Mouse (Mus musculus) intestine, embryonic 14.5 days (tissue): Measurements from ENCODE around the gene Slc35e3. TPM values are rescaled to one million over a fixed set of nuclear protein-coding genes. Genes with fewer than 3 reads are reported as not detected.

ENCODE experiments used
- ATAC-seq: fragments of 200-750 bp; cut with Nextera tagmentation; replicated peaks from 2 replicates; pipeline ENCODE4 v1.8.0; 2017; ENCODE audit warnings: low read depth, moderate number of reproducible peaks, moderate TSS enrichment, moderate library complexity; ENCODE audit not compliant: low FRiP score, low TSS enrichment
- DNase-seq: peaks from one replicate; pipeline ENCODE4 v3.0.0-alpha.2; 2018; ENCODE audit warnings: low spot score
- H3K27ac ChIP-seq: fragments of 300-500 bp; sonication (generic); 2 replicates; pipeline ENCODE4 v1.5.1; 2014; ENCODE audit warnings: low read depth, mild to moderate bottlenecking, control low read depth
- H3K27me3 ChIP-seq: fragments of 300-500 bp; sonication (generic); replicated peaks from 2 replicates; pipeline ENCODE4 v1.6.1; 2014; ENCODE audit warnings: low read length, control low read depth; ENCODE audit not compliant: control insufficient read depth, insufficient read depth
- H3K36me3 ChIP-seq: fragments of 300-500 bp; sonication (generic); 2 replicates; pipeline ENCODE4 v1.6.1; 2014; ENCODE audit warnings: low read length, control low read depth; ENCODE audit not compliant: control insufficient read depth, insufficient read depth
- H3K4me1 ChIP-seq: fragments of 300-500 bp; sonication (generic); replicated peaks from 2 replicates; pipeline ENCODE4 v1.6.1; 2014; ENCODE audit warnings: low read length, control low read depth, mixed read lengths; ENCODE audit not compliant: control insufficient read depth, insufficient read depth
- H3K4me2 ChIP-seq: fragments of 300-500 bp; sonication (generic); 2 replicates; pipeline ENCODE4 v1.6.1; 2014; ENCODE audit warnings: low read length
- H3K4me3 ChIP-seq: fragments of 300-500 bp; sonication (generic); 2 replicates; pipeline ENCODE4 v1.5.1; 2014; ENCODE audit warnings: low read depth, low read length, control low read depth, mixed read lengths
- H3K9ac ChIP-seq: fragments of 300-500 bp; sonication (generic); 2 replicates; pipeline ENCODE4 v1.6.1; 2014; ENCODE audit warnings: mild to moderate bottlenecking, low read length
- H3K9me3 ChIP-seq: fragments of 300-500 bp; sonication (generic); 2 replicates; pipeline ENCODE4 v1.6.1; 2016; ENCODE audit warnings: low read length, control low read depth; ENCODE audit not compliant: control insufficient read depth
- WGBS: fragments of 180-500 bp; shearing (Covaris S2); extraction: QIAGEN DNeasy Blood & Tissue Kit; methylation state at CpG from one replicate; pipeline ENCODE4 v1.1.7; 2014; 5-methylcytosine and 5-hydroxymethylcytosine counted together
- polyA plus RNA-seq: library from polyadenylated mRNA; unstranded; fragments of >200 nt; fragmentation: Nextera tagmentation; extraction: Ambion mirVana; gene quantifications from 2 replicates; pipeline ENCODE4 v1.2.1, GENCODE M21; 2014

The Slc35e3 gene
- polyA plus RNA-seq, 1 experiment from 2014 or later, result 10.8 TPM

DNA sequence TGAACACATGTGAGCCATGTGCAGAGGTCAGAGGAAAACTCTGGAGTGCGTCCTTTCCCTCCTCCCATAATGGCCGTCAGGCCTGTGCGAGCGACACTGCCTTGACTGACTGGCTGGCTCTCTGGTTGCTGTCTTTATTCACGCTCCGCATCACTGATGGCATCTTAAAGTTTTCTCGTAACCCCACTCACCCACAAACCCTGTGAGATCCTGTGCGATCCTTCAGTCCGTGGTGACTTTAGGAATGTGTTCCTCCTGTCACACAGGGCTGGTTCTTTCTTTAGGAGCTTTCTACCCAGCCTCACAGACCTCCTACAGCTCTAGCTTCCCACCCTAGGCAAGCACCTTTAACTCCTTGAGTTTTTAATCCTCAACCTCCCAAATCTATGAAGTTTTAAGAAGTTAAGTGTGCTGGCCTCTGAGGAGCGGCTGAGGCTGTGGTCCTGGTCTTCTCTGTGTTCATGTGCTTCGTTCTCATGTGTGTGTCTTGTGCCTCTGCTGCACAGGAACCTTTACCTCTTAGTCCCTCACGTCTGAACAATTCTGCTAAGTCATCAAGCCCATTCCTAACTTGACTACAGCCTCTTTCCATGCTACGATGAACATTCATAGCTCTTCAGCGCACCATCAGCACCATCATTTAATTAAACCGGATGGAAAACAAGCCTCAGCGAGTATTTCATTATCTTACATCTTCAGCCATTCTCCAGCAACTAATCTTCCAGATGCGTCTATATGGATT lies 26.4 kb upstream of the Slc35e3 start:
- H3K27ac ChIP-seq, result no peak overlapping the region
- ATAC-seq, result no peak
- WGBS, result 94% methylated on average over 17 of the region's 17 CpGs

GRCm38 (mm10) chr10:117771131-117771510 lies 25.0 kb upstream of the Slc35e3 start:
- H3K4me1 ChIP-seq, result no peaks in the 10 kb centered on the region
- no peak for DNase-seq
- no peak overlapping the region for H3K9ac ChIP-seq
- no peaks in the 10 kb centered on the region for H3K27me3 ChIP-seq
- H3K27ac ChIP-seq, result no peak overlapping the region
- 95% methylated on average over 10 of the region's 10 CpGs for WGBS
- no peaks in the 10 kb centered on the region for H3K9me3 ChIP-seq
- no peak overlapping the region for H3K4me2 ChIP-seq
- no peak for ATAC-seq
- H3K4me3 ChIP-seq, result no peak overlapping the region
- H3K36me3 ChIP-seq, result peaks cover 85% of the 10 kb centered on the region

More for the DNA sequence above, 26.4 kb upstream of the Slc35e3 start:
- Histone ChIP-seq H3K4me1 (no peaks in the 10 kb centered on the region), H3K9me3 (no peaks in the 10 kb centered on the region), H3K4me2 (no peak overlapping the region), H3K27me3 (no peaks in the 10 kb centered on the region), H3K9ac (no peak overlapping the region), H3K4me3 (no peak overlapping the region), H3K36me3 (peaks cover 88% of the 10 kb centered on the region)
- no peak for DNase-seq

DNA sequence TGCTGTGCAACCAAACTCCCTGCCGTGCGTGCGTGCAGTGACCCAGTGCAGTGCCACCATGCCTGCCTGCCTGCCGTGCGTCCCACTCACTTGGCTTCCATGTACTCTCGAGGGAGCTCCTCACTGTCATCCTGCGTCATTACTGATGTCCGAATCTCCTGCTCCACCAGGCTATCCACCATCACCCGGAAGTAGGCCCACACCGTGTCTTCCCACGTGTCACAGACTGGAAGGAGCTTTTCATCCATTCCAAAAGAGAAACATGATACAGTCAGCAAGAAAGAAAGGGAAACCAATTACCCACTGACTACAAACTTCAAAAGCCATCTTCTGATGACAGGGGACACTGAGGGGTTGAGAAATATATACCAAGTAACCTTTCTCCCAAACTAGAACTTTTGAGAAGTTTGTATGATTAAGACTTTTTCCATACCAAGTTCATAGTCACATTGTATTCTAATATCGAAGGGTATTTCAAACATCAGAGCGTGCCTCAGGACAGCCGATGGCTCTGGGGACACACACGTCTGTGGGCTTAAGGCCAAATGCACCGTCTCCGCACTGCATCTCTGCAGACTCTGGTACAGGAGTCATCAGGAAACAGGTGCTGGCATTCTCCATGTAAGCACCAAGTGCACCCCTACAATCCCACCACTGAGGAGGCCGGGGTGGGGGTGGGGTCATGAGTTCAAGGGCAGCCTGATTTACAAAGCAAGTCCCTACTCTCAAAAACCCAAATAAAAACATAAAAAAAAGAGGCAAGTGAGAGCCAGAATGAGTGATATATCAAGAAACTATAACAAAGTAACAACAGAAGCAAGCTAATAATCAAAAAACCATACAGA lies 24.3 kb upstream of the Slc35e3 start:
- no peak for DNase-seq
- peaks cover 85% of the 10 kb centered on the region for H3K36me3 ChIP-seq
- H3K27ac ChIP-seq, result no peak overlapping the region
- 95% methylated on average over 18 of the region's 18 CpGs for WGBS
- H3K4me1 ChIP-seq, result no peaks in the 10 kb centered on the region
- no peak for ATAC-seq
- no peak overlapping the region for H3K9ac ChIP-seq
- H3K27me3 ChIP-seq, result no peaks in the 10 kb centered on the region
- no peak overlapping the region for H3K4me2 ChIP-seq
- H3K4me3 ChIP-seq, result no peak overlapping the region
- H3K9me3 ChIP-seq, result no peaks in the 10 kb centered on the region

DNA sequence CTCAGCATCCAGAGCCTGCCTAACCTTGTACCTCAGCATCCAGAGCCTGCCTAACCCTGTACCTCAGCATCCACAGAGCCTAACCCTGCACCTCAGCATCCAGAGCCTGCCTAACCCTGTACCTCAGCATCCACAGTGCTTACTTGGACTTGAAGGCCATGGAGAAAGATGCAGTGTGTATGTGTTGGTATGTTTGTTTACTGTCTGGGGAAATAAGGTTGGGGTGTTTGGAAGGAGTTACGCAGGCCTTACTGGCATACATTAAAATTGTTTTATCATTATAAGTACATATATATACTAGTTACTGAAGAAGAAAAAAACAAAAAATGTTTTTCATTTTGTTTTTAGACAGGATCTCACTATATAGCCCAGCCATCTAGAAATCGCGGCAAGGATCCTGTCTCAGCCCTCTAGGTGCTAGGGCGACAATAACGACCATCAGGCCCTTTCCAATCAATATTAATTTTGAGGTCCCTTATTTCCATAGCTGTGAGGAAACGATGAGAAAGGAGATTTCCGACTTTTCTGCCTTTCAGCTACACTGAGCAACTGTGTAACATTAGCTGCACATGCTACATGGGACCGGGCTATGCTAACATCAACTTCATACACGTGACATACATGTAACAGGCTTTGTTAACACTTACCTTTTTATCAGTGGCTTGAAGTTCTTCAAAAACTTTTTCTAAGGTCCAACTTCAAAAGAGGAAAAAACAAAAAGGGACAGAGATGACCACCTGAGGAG lies 23.5 kb upstream of the Slc35e3 start:
- WGBS, result 92% methylated on average over 9 of the region's 9 CpGs
- DNase-seq (no peak), ATAC-seq (no peak)
- H3K4me2 ChIP-seq, result no peak overlapping the region
- H3K4me1 ChIP-seq, result no peaks in the 10 kb centered on the region
- H3K4me3 ChIP-seq, result no peak overlapping the region
- no peaks in the 10 kb centered on the region for H3K9me3 ChIP-seq
- no peak overlapping the region for H3K9ac ChIP-seq
- H3K36me3 ChIP-seq, result peaks cover 85% of the 10 kb centered on the region
- H3K27ac ChIP-seq, result no peak overlapping the region
- H3K27me3 ChIP-seq, result no peaks in the 10 kb centered on the region

DNA sequence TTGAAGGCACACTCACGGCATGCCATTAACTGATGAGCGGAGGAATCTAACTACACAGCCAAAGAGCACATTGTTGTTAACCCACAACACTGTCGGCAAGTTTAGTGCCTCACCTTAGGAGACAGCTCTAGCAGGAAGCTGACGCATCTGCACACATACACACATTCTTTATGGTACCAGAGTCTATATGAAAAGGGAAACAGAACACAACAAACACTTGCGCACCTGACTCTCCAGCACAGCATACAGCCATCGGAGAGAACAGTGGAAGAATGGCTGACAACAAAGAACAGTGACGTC lies 21.9 kb upstream of the Slc35e3 start:
- 88% methylated on average over 7 of the region's 7 CpGs for WGBS
- ATAC-seq, result no peak

DNA sequence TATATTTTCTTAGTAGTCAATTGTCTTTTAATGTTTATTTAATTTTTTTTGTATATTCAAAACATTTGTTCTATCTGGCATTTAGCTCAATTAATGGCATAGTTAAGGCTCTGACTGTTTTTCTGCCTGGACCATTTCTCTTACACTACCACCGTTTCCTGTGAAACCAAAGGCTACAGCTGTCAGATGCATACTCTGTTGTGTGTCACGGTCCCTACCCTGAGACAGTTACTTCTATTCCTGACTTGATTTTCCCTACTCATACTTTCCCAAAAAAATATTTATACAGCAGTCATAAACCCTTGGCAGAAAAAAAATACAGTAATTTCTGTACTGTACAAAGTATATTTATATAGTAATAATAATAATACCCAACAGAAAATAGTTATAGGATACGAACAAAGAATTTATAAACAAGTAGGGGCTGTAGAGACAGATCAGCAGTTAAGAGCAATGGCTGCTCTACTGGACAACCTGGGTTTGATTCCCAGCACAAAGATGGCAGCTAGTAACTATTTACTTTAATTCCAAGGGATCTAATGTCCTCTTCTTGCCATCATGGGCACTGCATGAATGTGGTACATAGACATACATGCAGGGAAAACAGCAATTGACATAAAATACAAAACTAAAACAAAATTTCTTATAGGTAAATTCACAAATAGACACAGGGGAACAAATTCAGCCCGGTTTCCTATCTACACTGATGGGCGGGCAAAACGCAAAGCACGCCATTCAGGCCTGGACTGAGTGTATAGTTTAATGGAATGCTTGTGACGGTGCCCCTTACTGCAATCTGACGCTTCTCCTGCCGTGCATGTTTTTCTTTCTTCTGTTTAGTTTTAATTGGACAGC lies 21.3 kb upstream of the Slc35e3 start:
- Histone ChIP-seq H3K27ac (no peak overlapping the region), H3K4me1 (no peaks in the 10 kb centered on the region), H3K9me3 (no peaks in the 10 kb centered on the region), H3K4me3 (no peak overlapping the region), H3K36me3 (peaks cover 85% of the 10 kb centered on the region), H3K27me3 (no peaks in the 10 kb centered on the region), H3K9ac (no peak overlapping the region), H3K4me2 (no peak overlapping the region)
- ATAC-seq (no peak), DNase-seq (no peak)
- WGBS, result 86% methylated on average over 10 of the region's 10 CpGs

More for the DNA sequence above, 21.9 kb upstream of the Slc35e3 start:
- no peak overlapping the region for H3K4me2 ChIP-seq
- no peak overlapping the region for H3K9ac ChIP-seq
- no peak for DNase-seq
- H3K4me1 ChIP-seq, result no peaks in the 10 kb centered on the region
- H3K4me3 ChIP-seq, result no peak overlapping the region
- H3K36me3 ChIP-seq, result peaks cover 85% of the 10 kb centered on the region
- no peaks in the 10 kb centered on the region for H3K27me3 ChIP-seq
- H3K9me3 ChIP-seq, result no peaks in the 10 kb centered on the region
- no peak overlapping the region for H3K27ac ChIP-seq

DNA sequence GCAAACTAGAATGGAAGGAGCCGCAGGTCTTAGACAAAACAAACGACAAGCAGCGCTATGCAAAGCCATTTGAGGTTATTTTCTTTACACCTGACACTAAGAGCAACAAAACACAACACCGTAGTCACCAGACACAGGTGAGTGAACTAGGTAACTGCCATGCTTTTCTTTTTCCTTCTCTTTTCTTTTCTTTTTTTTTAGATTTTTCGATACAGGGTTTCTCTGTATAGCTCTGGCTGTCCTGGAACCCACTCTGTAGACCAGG lies 20.7 kb upstream of the Slc35e3 start:
- Histone ChIP-seq H3K4me3 (no peak overlapping the region), H3K4me1 (no peaks in the 10 kb centered on the region), H3K9me3 (no peaks in the 10 kb centered on the region), H3K4me2 (no peak overlapping the region), H3K27ac (no peak overlapping the region), H3K9ac (no peak overlapping the region), H3K36me3 (peaks cover 86% of the 10 kb centered on the region), H3K27me3 (no peaks in the 10 kb centered on the region)
- DNase-seq (no peak), ATAC-seq (no peak)
- WGBS, result over 99% methylated on average over 5 of the region's 5 CpGs

GRCm38 (mm10) chr10:117766111-117766895 lies 20.1 kb upstream of the Slc35e3 start:
- ATAC-seq (no peak), DNase-seq (no peak)
- Histone ChIP-seq H3K4me1 (no peaks in the 10 kb centered on the region), H3K27me3 (no peaks in the 10 kb centered on the region), H3K36me3 (peaks cover 86% of the 10 kb centered on the region), H3K9ac (no peak overlapping the region), H3K4me3 (no peak overlapping the region), H3K27ac (no peak overlapping the region), H3K4me2 (no peak overlapping the region), H3K9me3 (no peaks in the 10 kb centered on the region)
- 93% methylated on average over 16 of the region's 16 CpGs for WGBS
